Mouse (Mus musculus) liver, embryonic 13.5 days (tissue): Measurements from ENCODE around the gene Gm4881. TPM values are rescaled to one million over a fixed set of nuclear protein-coding genes. Genes with fewer than 3 reads are reported as not detected.
"Not testable (repeated sequence)": the region's sequence is repeated elsewhere in the genome, so short reads cannot be mapped to it uniquely, and the experiment has no call there.

ENCODE experiments used
- ATAC-seq: fragments of 200-750 bp; cut with Nextera tagmentation; 2 replicates; pipeline ENCODE4 v1.8.0; 2017; ENCODE audit warnings: low read depth, mild to moderate bottlenecking, moderate number of reproducible peaks, moderate library complexity
- DNase-seq: peaks from one replicate; pipeline ENCODE4 v3.0.0; 2022
- H3K27ac ChIP-seq: fragments of 300-500 bp; sonication (generic); 2 replicates; pipeline ENCODE4 v1.5.1; 2015; ENCODE audit warnings: moderate library complexity, mild to moderate bottlenecking, inconsistent platforms
- H3K27me3 ChIP-seq: fragments of 300-500 bp; sonication (generic); 2 replicates; pipeline ENCODE4 v1.6.1; 2015; ENCODE audit warnings: mild to moderate bottlenecking, inconsistent platforms
- H3K36me3 ChIP-seq: fragments of 300-500 bp; sonication (generic); 2 replicates; pipeline ENCODE4 v1.6.1; 2015; ENCODE audit warnings: mild to moderate bottlenecking, inconsistent platforms
- H3K4me1 ChIP-seq: fragments of 300-500 bp; sonication (generic); replicated peaks from 2 replicates; pipeline ENCODE4 v1.6.1; 2015; ENCODE audit warnings: inconsistent platforms
- H3K4me2 ChIP-seq: fragments of 300-500 bp; sonication (generic); 2 replicates; pipeline ENCODE4 v1.6.1; 2015; ENCODE audit warnings: inconsistent platforms, mild to moderate bottlenecking, moderate library complexity
- H3K4me3 ChIP-seq: fragments of 300-500 bp; sonication (generic); replicated peaks from 2 replicates; pipeline ENCODE4 v1.5.1; 2015; ENCODE audit warnings: mild to moderate bottlenecking, inconsistent platforms
- H3K9ac ChIP-seq: fragments of 300-500 bp; sonication (generic); 2 replicates; pipeline ENCODE4 v1.6.1; 2015; ENCODE audit warnings: mild to moderate bottlenecking, inconsistent platforms
- H3K9me3 ChIP-seq: fragments of 300-500 bp; sonication (generic); replicated peaks from 2 replicates; pipeline ENCODE4 v1.6.1; 2016; ENCODE audit warnings: inconsistent platforms
- WGBS: fragments of 180-500 bp; shearing (Covaris S2); methylation state at CpG from one replicate; pipeline ENCODE4 v1.1.7; 2015; ENCODE audit not compliant: insufficient replicate concordance; 5-methylcytosine and 5-hydroxymethylcytosine counted together
- polyA plus RNA-seq: library from polyadenylated mRNA; unstranded; fragments of >200 nt; fragmentation: Nextera tagmentation; extraction: Ambion mirVana; gene quantifications from 2 replicates; pipeline ENCODE4 v1.2.1, GENCODE M21; 2015

Gene Gm4881
- polyA plus RNA-seq, 1 experiment from 2014 or later: not detected

DNA sequence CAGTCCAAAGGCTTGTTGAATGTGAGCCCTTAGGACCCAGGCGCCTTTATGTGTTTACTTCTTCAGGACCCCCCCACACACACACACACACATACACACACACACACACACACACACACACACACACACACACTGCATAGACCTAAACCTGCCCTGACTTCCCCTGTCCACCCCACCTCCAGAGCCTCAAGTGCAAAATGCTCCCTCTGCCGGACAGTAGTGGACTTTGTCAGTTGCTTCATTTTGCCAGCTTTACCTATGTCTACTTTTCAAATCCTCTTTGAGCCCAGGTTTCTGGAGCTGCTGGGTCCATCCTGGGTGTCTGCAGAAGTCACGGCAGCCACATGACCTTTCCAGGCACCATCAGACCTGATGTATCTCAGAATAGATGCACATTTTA is 39.4 kb downstream of the Gm4881 start:
- Histone ChIP-seq H3K4me3 (peak overlapping the region; percentile 78), H3K4me2 (peak overlapping the region; percentile 93), H3K27me3 (no peaks in the 10 kb centered on the region), H3K9ac (peak overlapping the region; percentile 89), H3K4me1 (peaks cover 67% of the 10 kb centered on the region), H3K36me3 (peaks cover 32% of the 10 kb centered on the region), H3K27ac (peak overlapping the region; percentile 91), H3K9me3 (no peaks in the 10 kb centered on the region)
- WGBS: 12% methylated on average over 3 of the region's 3 CpGs
- ATAC-seq (peak; percentile 25), DNase-seq (peak; percentile 63)

DNA sequence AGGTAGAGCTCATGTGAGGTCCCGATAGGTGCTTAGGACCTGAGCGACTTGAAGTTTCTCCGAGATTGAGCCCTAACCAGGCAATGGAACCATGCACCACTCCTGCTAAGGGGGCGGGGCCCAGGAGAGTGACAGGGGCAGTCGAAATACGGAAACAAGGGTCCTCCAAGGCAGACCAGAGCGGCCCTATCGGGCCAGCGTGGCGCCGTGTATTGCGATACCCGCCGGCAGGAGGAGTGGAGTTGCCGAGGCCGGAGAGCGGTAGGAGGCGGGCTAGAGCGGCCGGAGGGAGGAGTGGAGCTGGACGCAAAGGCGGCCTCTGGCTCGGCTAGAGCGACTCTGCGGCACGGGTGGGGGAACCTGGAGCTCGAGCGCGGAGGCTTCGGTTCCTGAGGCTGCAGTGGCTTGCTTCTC is 40.2 kb downstream of the Gm4881 start:
- Histone ChIP-seq H3K27me3 (no peaks in the 10 kb centered on the region), H3K4me2 (peak overlapping the region; percentile 93), H3K9ac (peak overlapping the region; percentile 89), H3K36me3 (peaks cover 25% of the 10 kb centered on the region), H3K4me3 (peak overlapping the region; percentile 78), H3K4me1 (peaks cover 67% of the 10 kb centered on the region), H3K27ac (peak overlapping the region; percentile 91), H3K9me3 (no peaks in the 10 kb centered on the region)
- DNase-seq: peak; percentile 98
- WGBS: under 1% methylated on average over 30 of the region's 30 CpGs
- ATAC-seq: peak; percentile 93

DNA sequence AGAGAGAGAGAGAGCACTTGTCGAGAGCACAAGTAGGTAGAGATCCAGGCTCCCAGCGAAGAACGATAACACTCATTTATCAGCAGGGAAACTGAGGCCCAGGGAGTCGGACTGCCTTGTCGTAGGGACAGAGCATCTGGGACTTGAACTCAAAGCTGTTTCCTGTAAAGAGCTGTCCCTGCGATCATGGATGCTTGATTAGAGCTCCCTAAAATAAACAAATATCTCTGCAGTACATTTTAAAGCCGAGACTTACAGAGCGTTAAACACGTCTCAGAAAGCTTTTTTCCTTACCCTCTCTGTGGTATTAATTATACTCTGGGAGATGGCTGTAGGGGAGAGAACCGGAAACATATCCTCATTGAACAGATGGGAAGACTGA is 40.9 kb downstream of the Gm4881 start:
- Histone ChIP-seq H3K4me1 (peaks cover 67% of the 10 kb centered on the region), H3K4me3 (peak overlapping the region; percentile 78), H3K9ac (peak overlapping the region; percentile 80), H3K9me3 (no peaks in the 10 kb centered on the region), H3K4me2 (peak overlapping the region; percentile 93), H3K27ac (peak overlapping the region; percentile 91), H3K27me3 (no peaks in the 10 kb centered on the region), H3K36me3 (peaks cover 18% of the 10 kb centered on the region)
- WGBS: 7% methylated on average over 10 of the region's 10 CpGs
- DNase-seq (no peak), ATAC-seq (no peak)

DNA sequence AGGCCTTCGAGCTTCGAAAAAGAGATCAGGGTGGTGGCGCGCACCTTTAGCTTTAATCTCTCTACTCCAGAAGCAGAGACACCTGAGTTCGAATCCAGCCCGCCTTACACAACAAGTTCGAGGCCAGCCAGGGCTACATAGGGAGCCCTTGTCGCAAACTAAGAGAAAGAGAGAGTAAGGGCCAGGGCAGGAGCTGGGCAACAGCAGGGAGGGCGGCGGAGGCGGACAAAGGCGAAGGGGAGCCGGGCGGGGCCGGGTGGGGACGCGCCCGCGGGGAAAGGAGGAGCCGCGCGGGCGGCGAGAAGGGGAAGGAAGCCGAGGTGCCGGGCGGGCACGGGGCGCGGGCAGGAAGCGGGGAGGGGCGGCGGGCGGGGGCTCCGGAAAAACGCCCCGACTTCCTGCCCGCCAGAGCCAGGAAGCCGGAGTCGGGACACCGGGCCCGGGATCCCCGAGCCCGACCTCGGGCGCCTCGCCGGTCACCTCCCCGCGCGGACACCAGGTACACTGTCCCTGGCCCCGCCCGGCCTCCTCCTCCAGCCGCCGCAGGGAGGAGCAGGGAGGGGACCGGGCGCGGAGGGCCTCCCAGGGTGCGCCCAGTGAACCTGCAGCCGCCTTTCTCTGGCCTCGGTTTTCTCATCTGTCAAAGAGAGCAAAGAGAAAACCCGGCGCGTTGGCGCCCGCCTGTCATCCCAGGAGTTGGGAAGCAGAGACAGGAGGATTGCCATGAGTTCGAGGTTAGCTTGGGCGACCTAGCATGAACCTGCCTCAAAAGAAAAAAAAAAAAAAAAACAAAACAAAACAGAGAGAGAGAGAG is 41.5 kb downstream of the Gm4881 start, which contains the start of gene Arhgef1:
Arhgef1 (plus strand) TSS at position 283 of the 814 bp plus-strand sequence.
- Histone ChIP-seq H3K4me2 (peak within 1 kb of the TSS; percentile 93), H3K4me3 (peak within 1 kb of the TSS; percentile 78), H3K9ac (peak within 1 kb of the TSS; percentile 80), H3K27ac (peak within 1 kb of the TSS; percentile 91), H3K36me3 (peaks cover 12% of the 10 kb centered on the region), H3K4me1 (peaks cover 67% of the 10 kb centered on the region), H3K9me3 (no peaks in the 10 kb centered on the region), H3K27me3 (no peaks in the 10 kb centered on the region)
- DNase-seq (peak; percentile 71), ATAC-seq (peak; percentile 65)
- WGBS: 1% methylated on average over 68 of the region's 68 CpGs

DNA sequence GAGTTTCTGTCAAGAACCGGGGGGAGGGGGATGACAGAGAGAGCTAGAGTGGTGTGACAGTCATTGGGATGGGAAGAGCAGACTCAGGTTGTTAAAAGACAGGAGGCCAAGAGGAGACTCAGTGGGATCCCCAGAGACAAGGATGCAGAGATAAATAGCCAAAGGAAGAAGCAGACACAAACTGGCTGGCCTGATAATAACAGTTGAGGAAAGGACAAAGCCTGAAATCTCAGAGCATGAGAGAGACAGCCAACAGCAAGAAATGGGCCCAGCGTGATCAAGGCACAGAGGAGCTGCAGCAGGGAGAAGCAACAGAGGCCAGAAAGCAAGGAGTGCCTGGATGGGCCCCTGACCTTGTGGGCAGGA is 42.0 kb downstream of the Gm4881 start:
- ATAC-seq (no peak), DNase-seq (no peak)
- H3K9ac ChIP-seq: peak overlapping the region; percentile 80
- H3K4me1 ChIP-seq: peaks cover 64% of the 10 kb centered on the region
- no peaks in the 10 kb centered on the region for H3K27me3 ChIP-seq
- peak overlapping the region; percentile 91 for H3K27ac ChIP-seq
- peak overlapping the region; percentile 78 for H3K4me3 ChIP-seq
- 11% methylated on average over 2 of the region's 2 CpGs for WGBS
- H3K4me2 ChIP-seq: peak overlapping the region; percentile 93
- H3K9me3 ChIP-seq: no peaks in the 10 kb centered on the region
- peaks cover 6% of the 10 kb centered on the region; the same call in 1 of the 2 replicates for H3K36me3 ChIP-seq

DNA sequence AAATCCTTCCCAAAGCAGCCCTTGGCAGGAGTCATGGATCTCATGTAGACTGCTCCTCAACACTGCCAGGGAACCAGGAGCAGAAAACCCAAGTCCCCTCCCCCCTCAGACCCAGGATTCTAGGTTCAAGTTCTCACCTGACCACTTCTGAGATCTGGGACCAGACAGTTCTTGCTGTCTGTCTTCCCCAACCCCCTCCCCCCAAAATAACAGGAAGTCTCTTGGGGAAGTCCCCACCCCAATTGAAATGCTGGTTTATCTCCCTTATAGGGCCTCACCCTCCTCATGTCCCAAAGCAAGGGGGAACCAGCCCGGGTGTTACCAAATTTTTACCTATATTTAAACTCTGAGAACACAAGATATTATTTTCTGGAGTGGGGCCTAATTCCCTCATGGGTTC is 42.5 kb downstream of the Gm4881 start:
- peak overlapping the region; percentile 91 for H3K27ac ChIP-seq
- ATAC-seq: no peak
- peaks cover 6% of the 10 kb centered on the region; the same call in 1 of the 2 replicates for H3K36me3 ChIP-seq
- H3K4me2 ChIP-seq: peak overlapping the region; percentile 93
- no peaks in the 10 kb centered on the region for H3K9me3 ChIP-seq
- WGBS: 13% methylated on average over 1 of the region's 1 CpGs
- H3K9ac ChIP-seq: peak overlapping the region; percentile 80
- no peaks in the 10 kb centered on the region for H3K27me3 ChIP-seq
- H3K4me1 ChIP-seq: peaks cover 63% of the 10 kb centered on the region
- DNase-seq: no peak
- H3K4me3 ChIP-seq: peak overlapping the region; percentile 78; the same call in 1 of the 2 replicates

DNA sequence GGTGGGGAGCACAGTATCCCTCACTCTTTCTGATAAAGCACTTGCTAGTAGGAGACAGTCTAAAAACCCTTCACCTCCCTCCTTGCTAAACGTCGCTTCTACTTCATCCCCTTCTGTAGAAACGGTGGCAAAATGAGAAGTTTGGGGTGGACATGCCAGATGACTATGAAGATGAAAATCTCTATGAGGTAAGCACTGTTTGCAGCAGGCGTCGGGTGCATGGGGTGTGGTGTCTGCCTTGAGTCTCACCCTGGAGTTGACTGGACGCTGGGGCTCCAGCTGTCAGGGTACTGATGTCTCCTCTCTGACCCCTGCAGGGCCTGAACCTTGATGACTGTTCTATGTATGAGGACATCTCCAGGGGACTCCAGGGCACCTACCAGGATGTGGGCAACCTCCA is 43.2 kb downstream of the Gm4881 start:
- Histone ChIP-seq H3K9ac (no peak overlapping the region), H3K4me1 (peaks cover 55% of the 10 kb centered on the region), H3K4me2 (no peak overlapping the region), H3K36me3 (peaks cover 2% of the 10 kb centered on the region; the same call in 1 of the 2 replicates), H3K4me3 (no peak overlapping the region), H3K27me3 (no peaks in the 10 kb centered on the region), H3K27ac (peak overlapping the region; percentile 13; the same call in 1 of the 2 replicates), H3K9me3 (no peaks in the 10 kb centered on the region)
- DNase-seq (no peak), ATAC-seq (no peak)
- 33% methylated on average over 6 of the region's 6 CpGs for WGBS

DNA sequence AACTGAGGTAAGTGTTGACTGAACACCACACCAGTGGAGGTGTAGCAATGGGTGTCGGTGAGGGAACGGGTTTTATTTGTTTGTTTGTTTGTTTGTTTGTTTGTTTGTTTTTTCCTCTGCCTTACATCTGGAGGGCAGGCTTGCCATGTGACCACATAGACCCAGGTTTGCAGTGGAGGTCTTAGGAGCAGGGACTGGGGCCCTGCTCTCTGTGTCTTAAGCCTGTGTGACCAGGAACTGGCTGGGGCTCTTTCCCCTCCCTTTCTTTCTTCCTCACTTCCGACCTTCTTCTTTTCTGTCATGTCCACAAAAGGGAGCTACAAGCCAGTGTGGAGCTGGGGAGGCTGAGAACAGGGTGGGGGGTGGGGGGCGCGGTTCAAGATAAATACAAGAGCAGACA is 46.3 kb downstream of the Gm4881 start:
- Histone ChIP-seq H3K36me3 (no peaks in the 10 kb centered on the region), H3K4me2 (no peak overlapping the region), H3K9ac (no peak overlapping the region), H3K4me1 (peaks cover 31% of the 10 kb centered on the region), H3K4me3 (no peak overlapping the region), H3K27ac (no peak overlapping the region), H3K9me3 (no peaks in the 10 kb centered on the region), H3K27me3 (no peaks in the 10 kb centered on the region)
- 62% methylated on average over 5 of the region's 5 CpGs for WGBS
- no peak for DNase-seq
- ATAC-seq: no peak

DNA sequence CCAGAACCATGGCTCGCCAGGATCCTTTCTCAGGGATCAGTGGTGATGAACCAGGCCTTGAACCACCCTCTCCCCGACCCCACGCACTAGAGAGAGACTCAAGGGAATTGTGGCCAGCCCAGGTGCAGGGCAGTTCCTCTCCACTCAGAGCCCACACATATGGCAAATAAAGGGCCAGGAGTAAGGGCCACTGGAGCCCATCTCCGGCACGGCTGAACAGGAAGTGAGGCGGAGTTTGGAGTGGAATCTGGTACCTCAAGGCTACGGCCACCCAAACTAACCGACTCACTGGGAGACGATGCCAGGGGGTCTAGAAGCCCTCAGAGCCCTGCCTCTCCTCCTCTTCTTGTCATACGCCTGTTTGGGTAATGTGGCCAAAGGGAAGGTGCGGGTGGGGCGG is 47.1 kb downstream of the Gm4881 start, which contains the start of gene Cd79a:
Cd79a (plus strand) TSS at position 158 of the 400 bp plus-strand sequence.
- Histone ChIP-seq H3K4me2 (no peak within 1 kb of the TSS), H3K27ac (no peak within 1 kb of the TSS), H3K4me1 (peaks cover 26% of the 10 kb centered on the region), H3K27me3 (no peaks in the 10 kb centered on the region), H3K9ac (0 out of 2 replicates have a peak within 1 kb of the TSS, but pooled peaks have one; percentile 17), H3K4me3 (no peak within 1 kb of the TSS), H3K9me3 (no peaks in the 10 kb centered on the region), H3K36me3 (no peaks in the 10 kb centered on the region)
- ATAC-seq (no peak), DNase-seq (no peak)
- WGBS: 61% methylated on average over 12 of the region's 12 CpGs

DNA sequence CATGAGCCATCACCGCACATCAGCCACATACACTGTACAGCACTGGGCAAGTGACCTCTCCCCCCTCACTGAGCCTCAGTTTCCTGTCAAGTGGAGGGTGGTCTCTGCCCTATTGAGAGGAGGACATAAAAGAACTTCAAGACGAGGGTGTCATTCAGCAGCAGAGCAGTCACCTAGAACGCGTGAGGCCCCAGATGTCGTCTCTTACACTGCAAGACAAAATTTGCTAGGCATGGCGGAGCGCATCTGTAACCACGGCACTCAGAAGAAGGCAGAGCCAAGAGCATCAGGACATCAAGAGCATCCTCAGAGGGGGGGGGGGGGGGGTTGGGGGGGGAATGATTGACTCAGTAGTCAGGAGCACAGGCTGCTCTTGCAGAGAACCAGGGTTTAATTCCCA is 48.0 kb downstream of the Gm4881 start:
- DNase-seq: no peak
- Histone ChIP-seq H3K27ac (no peak overlapping the region), H3K27me3 (no peaks in the 10 kb centered on the region), H3K4me1 (peaks cover 23% of the 10 kb centered on the region), H3K4me3 (no peak overlapping the region), H3K9ac (no peak overlapping the region), H3K36me3 (peaks cover 3% of the 10 kb centered on the region), H3K9me3 (no peaks in the 10 kb centered on the region), H3K4me2 (no peak overlapping the region)
- WGBS: 85% methylated on average over 8 of the region's 8 CpGs
- no peak for ATAC-seq

DNA sequence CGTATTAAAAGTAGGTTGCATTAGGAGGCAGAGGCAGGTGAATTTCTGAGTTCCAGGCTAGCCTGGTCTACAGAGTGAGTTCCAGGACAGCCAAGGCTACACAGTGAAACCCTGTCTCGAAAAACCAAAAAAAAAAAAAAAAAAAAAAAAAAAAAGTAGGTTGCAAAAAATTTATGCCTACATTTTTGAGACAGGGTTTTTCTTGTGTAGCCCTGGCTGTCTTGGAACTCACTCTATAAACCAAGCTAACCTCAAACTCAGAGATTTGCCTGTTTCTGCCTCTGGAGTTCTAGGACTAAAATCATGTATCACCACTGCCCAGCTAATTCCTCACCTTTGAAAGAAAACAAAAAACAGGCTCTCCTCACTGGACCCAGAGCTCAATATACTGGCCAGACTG is 48.5 kb downstream of the Gm4881 start:
- DNase-seq, H3K4me2 ChIP-seq, H3K9me3 ChIP-seq, H3K9ac ChIP-seq, H3K27ac ChIP-seq, H3K4me3 ChIP-seq, H3K27me3 ChIP-seq, H3K36me3 ChIP-seq, ATAC-seq: not testable (repeated sequence)
- H3K4me1 ChIP-seq: peaks cover 21% of the 10 kb centered on the region
- 63% methylated on average over 2 of the region's 2 CpGs for WGBS
